Mouse (Mus musculus): Measurements from ENCODE around the gene Fam104a. TPM values are rescaled to one million over a fixed set of nuclear protein-coding genes. Genes with fewer than 3 reads are reported as not detected.
"Not testable (repeated sequence)": the region's sequence is repeated elsewhere in the genome, so short reads cannot be mapped to it uniquely, and the experiment has no call there.

Gene Fam104a
- polyA plus RNA-seq, 1 experiment, result not detected

GRCm38 (mm10) chr11:113661835-113662351 is 22.1 kb downstream of the Fam104a start:
- H3K4me3 ChIP-seq (ENCODE audit: insufficient read depth, low read depth, low read length), result no peak overlapping the region
- TF ChIP-seq POLR2A (IDR thresholded peaks at IDR 0.05; ENCODE audit: insufficient read depth, low read depth, low read length), result no peak
- TF ChIP-seq CTCF (IDR thresholded peaks at IDR 0.05; ENCODE audit: insufficient read depth, low read depth, low read length), result no peak
- 90% methylated on average over 18 of the region's 18 CpGs for WGBS

GRCm38 (mm10) chr11:113660940-113661339 is 23.0 kb downstream of the Fam104a start:
- Histone ChIP-seq H3K27ac (ENCODE audit: insufficient read depth, low read depth, low read length) (no peak overlapping the region), H3K4me1 (ENCODE audit: control insufficient read depth, insufficient read depth, low read length) (peaks cover 7% of the 10 kb centered on the region; the same call in 1 of the 2 replicates), H3K4me3 (ENCODE audit: insufficient read depth, low read depth, low read length) (no peak overlapping the region)
- TF ChIP-seq POLR2A (IDR thresholded peaks at IDR 0.05; ENCODE audit: insufficient read depth, low read depth, low read length), result no peak
- TF ChIP-seq CTCF (IDR thresholded peaks at IDR 0.05; ENCODE audit: insufficient read depth, low read depth, low read length), result no peak
- 76% methylated on average over 11 of the region's 11 CpGs for WGBS

More at GRCm38 (mm10) chr11:113661835-113662351, 22.1 kb downstream of the Fam104a start:
- peaks cover 4% of the 10 kb centered on the region; the same call in 1 of the 2 replicates for H3K4me1 ChIP-seq (ENCODE audit: control insufficient read depth, insufficient read depth, low read length)
- no peak overlapping the region for H3K27ac ChIP-seq (ENCODE audit: insufficient read depth, low read depth, low read length)

GRCm38 (mm10) chr11:113660213-113660612 is 23.7 kb downstream of the Fam104a start:
- not testable (repeated sequence) for H3K4me1 ChIP-seq (ENCODE audit: control insufficient read depth, insufficient read depth, low read length); H3K4me3 ChIP-seq (ENCODE audit: insufficient read depth, low read depth, low read length); H3K27ac ChIP-seq (ENCODE audit: insufficient read depth, low read depth, low read length)
- 95% methylated on average over 3 of the region's 3 CpGs for WGBS

- Histone ChIP-seq H3K4me3 (ENCODE audit: insufficient read depth, low read depth, low read length) (no peak overlapping the region), H3K4me1 (ENCODE audit: control insufficient read depth, insufficient read depth, low read length) (peaks cover 8% of the 10 kb centered on the region; the same call in 1 of the 2 replicates), H3K27ac (ENCODE audit: insufficient read depth, low read depth, low read length) (no peak overlapping the region)
- 89% methylated on average over 4 of the region's 4 CpGs for WGBS
- TF ChIP-seq POLR2A (IDR thresholded peaks at IDR 0.05; ENCODE audit: insufficient read depth, low read depth, low read length), result no peak
- TF ChIP-seq CTCF (IDR thresholded peaks at IDR 0.05; ENCODE audit: insufficient read depth, low read depth, low read length), result no peak
These were observed 25.2 kb downstream of the Fam104a start for GRCm38 (mm10) chr11:113658763-113659162.

- 87% methylated on average over 8 of the region's 8 CpGs for WGBS
- Histone ChIP-seq H3K4me1 (ENCODE audit: control insufficient read depth, insufficient read depth, low read length) (peaks cover 8% of the 10 kb centered on the region; the same call in 1 of the 2 replicates), H3K27ac (ENCODE audit: insufficient read depth, low read depth, low read length) (no peak overlapping the region), H3K4me3 (ENCODE audit: insufficient read depth, low read depth, low read length) (no peak overlapping the region)
- no peak for TF ChIP-seq POLR2A (IDR thresholded peaks at IDR 0.05; ENCODE audit: insufficient read depth, low read depth, low read length)
These were observed 25.6 kb downstream of the Fam104a start for GRCm38 (mm10) chr11:113658319-113658718.

- 76% methylated on average over 4 of the region's 4 CpGs for WGBS
- Histone ChIP-seq H3K27ac (ENCODE audit: insufficient read depth, low read depth, low read length) (no peak overlapping the region), H3K4me3 (ENCODE audit: insufficient read depth, low read depth, low read length) (no peak overlapping the region), H3K4me1 (ENCODE audit: control insufficient read depth, insufficient read depth, low read length) (peaks cover 8% of the 10 kb centered on the region; the same call in 1 of the 2 replicates)
- TF ChIP-seq POLR2A (IDR thresholded peaks at IDR 0.05; ENCODE audit: insufficient read depth, low read depth, low read length) (no peak), CTCF (IDR thresholded peaks at IDR 0.05; ENCODE audit: insufficient read depth, low read depth, low read length) (no peak)
These were observed 26.7 kb downstream of the Fam104a start for GRCm38 (mm10) chr11:113657221-113657620.

- peaks cover 8% of the 10 kb centered on the region; the same call in 1 of the 2 replicates for H3K4me1 ChIP-seq (ENCODE audit: control insufficient read depth, insufficient read depth, low read length)
- no peak overlapping the region for H3K4me3 ChIP-seq (ENCODE audit: insufficient read depth, low read depth, low read length)
- WGBS, result 65% methylated on average over 8 of the region's 8 CpGs
- TF ChIP-seq CTCF (IDR thresholded peaks at IDR 0.05; ENCODE audit: insufficient read depth, low read depth, low read length), result no peak
- no peak overlapping the region for H3K27ac ChIP-seq (ENCODE audit: insufficient read depth, low read depth, low read length)
These were observed 27.4 kb downstream of the Fam104a start for GRCm38 (mm10) chr11:113656511-113656932.

- WGBS, result 85% methylated on average over 18 of the region's 18 CpGs
- Histone ChIP-seq H3K4me1 (ENCODE audit: control insufficient read depth, insufficient read depth, low read length) (peaks cover 10% of the 10 kb centered on the region; the same call in 1 of the 2 replicates), H3K4me3 (ENCODE audit: insufficient read depth, low read depth, low read length) (no peak overlapping the region), H3K27ac (ENCODE audit: insufficient read depth, low read depth, low read length) (no peak overlapping the region)
- TF ChIP-seq POLR2A (IDR thresholded peaks at IDR 0.05; ENCODE audit: insufficient read depth, low read depth, low read length) (no peak), CTCF (IDR thresholded peaks at IDR 0.05; ENCODE audit: insufficient read depth, low read depth, low read length) (no peak)
These were observed 29.2 kb downstream of the Fam104a start for GRCm38 (mm10) chr11:113654561-113655270.

- H3K4me3 ChIP-seq (ENCODE audit: insufficient read depth, low read depth, low read length), result no peak overlapping the region
- TF ChIP-seq POLR2A (IDR thresholded peaks at IDR 0.05; ENCODE audit: insufficient read depth, low read depth, low read length) (no peak), CTCF (IDR thresholded peaks at IDR 0.05; ENCODE audit: insufficient read depth, low read depth, low read length) (no peak)
- H3K4me1 ChIP-seq (ENCODE audit: control insufficient read depth, insufficient read depth, low read length), result peaks cover 10% of the 10 kb centered on the region; the same call in 1 of the 2 replicates
- WGBS, result 94% methylated on average over 15 of the region's 15 CpGs
- no peak overlapping the region for H3K27ac ChIP-seq (ENCODE audit: insufficient read depth, low read depth, low read length)
These were observed 29.9 kb downstream of the Fam104a start for GRCm38 (mm10) chr11:113654105-113654504.

All from olfactory bulb, adult 2 months (tissue).